43 mouse cellular contexts compared by ENCODE assay signal in genomic region chr17:8557926-8558325, GRCm38 (mm10). TPM values are rescaled to one million over a fixed set of nuclear protein-coding genes. Genes with fewer than 3 reads are reported as not detected.
"Had no signal": no experiment of that assay in that cellular context is flagged by ENCODE, and none has a peak within 500 bp of the region (broad histone marks: within the 10 kb centered on the region; RNA-seq: fewer than 3 reads in every experiment).

No protein-coding gene starts in this region.

- H3K4me1 ChIP-seq: hindbrain, embryonic 13.5 days; hindbrain, embryonic 15.5 days; kidney, embryonic 15.5 days; limb, embryonic 13.5 days; limb, embryonic 15.5 days; liver, embryonic 12.5 days had no signal

- H3K4me3 ChIP-seq: heart, adult 2 months; heart, embryonic 13.5 days; heart, embryonic 15.5 days; hindbrain, embryonic 13.5 days; hindbrain, embryonic 15.5 days; kidney, embryonic 15.5 days; limb, embryonic 13.5 days; limb, embryonic 15.5 days; liver, embryonic 12.5 days had no signal

- H3K27me3 ChIP-seq: heart, embryonic 13.5 days; heart, embryonic 15.5 days; hindbrain, embryonic 13.5 days; hindbrain, embryonic 15.5 days; limb, embryonic 13.5 days; limb, embryonic 15.5 days had no signal

- H3K27ac ChIP-seq: heart, adult 2 months; heart, embryonic 13.5 days; heart, embryonic 15.5 days; hindbrain, embryonic 13.5 days; hindbrain, embryonic 15.5 days; hindbrain, postnatal 0 days; kidney, embryonic 15.5 days; kidney, postnatal 0 days; limb, embryonic 13.5 days; limb, embryonic 15.5 days; liver, embryonic 12.5 days; liver, embryonic 14.5 days had no signal

- DNase-seq: gastrocnemius, postnatal 10 days; gastrocnemius, postnatal 36 days; heart, adult 11 months; heart, adult 2 months; heart, postnatal 14 days; heart, postnatal 36 days; kidney, adult 11 months; kidney, adult 2 months; kidney, adult 9 months; kidney, postnatal 14 days; kidney, postnatal 36 days; layer of hippocampus, adult 9-11 months; layer of hippocampus, postnatal 36 days; left cerebral cortex, postnatal 4 days had no signal

RNA-seq across cellular contexts. Expression of gene Gm17087, which starts 8.8 kb away (rescaled TPM):
- total RNA-seq: gastrocnemius, adult 18-20 months; gastrocnemius, postnatal 10 days; gastrocnemius, postnatal 36 days; heart, adult 2 months; heart, postnatal 14 days; heart, postnatal 36 days; hematopoietic stem cell, adult 5-6 weeks; hindbrain, postnatal 0 days; layer of hippocampus, adult 18-20 months; layer of hippocampus, adult 8-10 months; layer of hippocampus, postnatal 14 days; layer of hippocampus, postnatal 36 days; left cerebral cortex, adult 18-20 months; left cerebral cortex, adult 8-10 months; left cerebral cortex, postnatal 10 days; left cerebral cortex, postnatal 25 days; left cerebral cortex, postnatal 4 days; liver, adult 2 months had no signal
- polyA plus RNA-seq: gonadal fat pad, adult 2 months; heart, adult 2 months; heart, embryonic 11.5 days; heart, embryonic 13.5 days; heart, embryonic 15.5 days; heart, postnatal 0 days; hindbrain, embryonic 11.5 days; hindbrain, embryonic 13.5 days; hindbrain, embryonic 15.5 days; hindbrain, postnatal 0 days; intestine, embryonic 14.5 days; intestine, embryonic 16.5 days; kidney, adult 2 months; kidney, embryonic 15.5 days; kidney, postnatal 0 days; large intestine, adult 2 months; limb, embryonic 11.5 days; limb, embryonic 13.5 days; limb, embryonic 15.5 days; liver, adult 2 months; liver, embryonic 12.5 days; liver, embryonic 14.5 days had no signal
